Mouse (Mus musculus) stomach, embryonic 15.5 days (tissue): ENCODE results near the gene Cfc1. TPM values are rescaled to one million over a fixed set of nuclear protein-coding genes. Genes with fewer than 3 reads are reported as not detected.

Source experiments
- ATAC-seq: fragments of 200-750 bp; cut with Nextera tagmentation; 2 replicates; pipeline ENCODE4 v1.8.0; 2017; ENCODE audit warnings: low read depth, moderate number of reproducible peaks, moderate TSS enrichment; ENCODE audit not compliant: insufficient read depth, low FRiP score
- H3K27ac ChIP-seq: fragments of 300-500 bp; sonication (generic); 2 replicates; pipeline ENCODE4 v1.5.1; 2015; ENCODE audit warnings: mild to moderate bottlenecking, inconsistent platforms
- H3K27me3 ChIP-seq: fragments of 300-500 bp; sonication (generic); replicated peaks from 2 replicates; pipeline ENCODE4 v1.6.1; 2015; ENCODE audit warnings: inconsistent platforms
- H3K36me3 ChIP-seq: fragments of 300-500 bp; sonication (generic); 2 replicates; pipeline ENCODE4 v1.6.1; 2015; ENCODE audit warnings: inconsistent platforms
- H3K4me1 ChIP-seq: fragments of 300-500 bp; sonication (generic); 2 replicates; pipeline ENCODE4 v1.6.1; 2015; ENCODE audit warnings: inconsistent platforms
- H3K4me2 ChIP-seq: fragments of 300-500 bp; sonication (generic); 2 replicates; pipeline ENCODE4 v1.6.1; 2015; ENCODE audit warnings: mild to moderate bottlenecking, inconsistent platforms
- H3K4me3 ChIP-seq: fragments of 300-500 bp; sonication (generic); replicated peaks from 2 replicates; pipeline ENCODE4 v1.5.1; 2015; ENCODE audit warnings: inconsistent platforms
- H3K9ac ChIP-seq: fragments of 300-500 bp; sonication (generic); 2 replicates; pipeline ENCODE4 v1.6.1; 2015; ENCODE audit warnings: inconsistent platforms
- H3K9me3 ChIP-seq: fragments of 300-500 bp; sonication (generic); 2 replicates; pipeline ENCODE4 v1.6.1; 2016; ENCODE audit warnings: inconsistent platforms
- WGBS: fragments of 180-500 bp; shearing (Covaris S2); methylation state at CpG from one replicate; pipeline ENCODE4 v1.1.7; 2015; 5-methylcytosine and 5-hydroxymethylcytosine counted together
- polyA plus RNA-seq: library from polyadenylated mRNA; unstranded; fragments of >200 nt; fragmentation: Nextera tagmentation; extraction: Ambion mirVana; gene quantifications from 2 replicates; pipeline ENCODE4 v1.2.1, GENCODE M21; 2015

The Cfc1 gene
- polyA plus RNA-seq, 1 experiment from 2014 or later: 0.69 TPM

GRCm38 (mm10) chr1:34587298-34588096 is 52.0 kb downstream of the Cfc1 start:
- no peaks in the 10 kb centered on the region for H3K4me1 ChIP-seq
- no peaks in the 10 kb centered on the region for H3K27me3 ChIP-seq
- 80% methylated on average over 22 of the region's 22 CpGs for WGBS
- no peak overlapping the region for H3K9ac ChIP-seq
- H3K4me2 ChIP-seq: no peak overlapping the region
- H3K9me3 ChIP-seq: no peaks in the 10 kb centered on the region
- H3K27ac ChIP-seq: no peak overlapping the region
- H3K36me3 ChIP-seq: no peaks in the 10 kb centered on the region
- no peak overlapping the region for H3K4me3 ChIP-seq
- 0 out of 2 replicates have a peak, but pooled peaks have one; percentile 18 for ATAC-seq

Other genes with a start within 250 kb of the Cfc1 start
- gene Ccdc115, start 96.0 kb upstream of the Cfc1 start, polyA plus RNA-seq: 52.6 and 55.5 TPM in 2 replicates
- 83.6 and 84.8 TPM in 2 replicates for gene Imp4, start 95.8 kb upstream of the Cfc1 start, polyA plus RNA-seq
- gene Ptpn18, start 75.9 kb upstream of the Cfc1 start, polyA plus RNA-seq: 28.8 and 33.1 TPM in 2 replicates
- gene Prss39, start 37.2 kb upstream of the Cfc1 start, polyA plus RNA-seq: not detected in 2 replicates
- not detected in 2 replicates for gene Prss40, start 25.3 kb downstream of the Cfc1 start, polyA plus RNA-seq
- gene Amer3, start 44.0 kb downstream of the Cfc1 start, polyA plus RNA-seq: 0.73 and 0.75 TPM in 2 replicates